Mouse (Mus musculus) spleen, adult 18-20 months (tissue): ENCODE results near the gene Otogl.

Experiments
- DNase-seq, 2 experiments: peaks; one replicate each; pipeline ENCODE4 v3.0.0; 2022; ENCODE audit warnings: mixed read lengths in 2 of 2

Otogl gene

DNA sequence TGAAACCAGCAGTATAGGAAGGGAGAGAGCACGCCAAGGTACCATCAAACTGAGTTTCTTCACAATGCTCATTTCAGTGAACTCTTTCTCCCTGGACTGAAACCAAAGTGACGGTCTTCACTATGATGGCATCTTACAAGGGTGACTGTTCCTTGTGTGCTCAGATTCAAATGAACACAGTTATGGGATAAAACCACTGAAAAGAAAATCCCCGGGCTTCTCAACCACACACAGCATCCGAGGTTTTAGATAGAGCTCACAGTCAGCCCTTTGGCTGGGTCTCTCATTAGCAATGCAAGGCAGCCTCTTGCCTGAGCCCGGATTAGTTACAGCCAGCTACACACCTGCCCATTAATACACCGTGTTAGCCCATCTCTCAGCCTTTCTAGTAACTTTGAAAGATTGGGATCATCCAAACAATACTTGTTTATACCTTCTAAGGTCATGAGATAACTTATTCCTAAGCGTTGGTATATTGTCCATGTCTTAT, at the start of gene Otogl:
Otogl (minus strand) TSS at position 51 of the 490 bp plus-strand sequence.
- no peak for DNase-seq

DNA sequence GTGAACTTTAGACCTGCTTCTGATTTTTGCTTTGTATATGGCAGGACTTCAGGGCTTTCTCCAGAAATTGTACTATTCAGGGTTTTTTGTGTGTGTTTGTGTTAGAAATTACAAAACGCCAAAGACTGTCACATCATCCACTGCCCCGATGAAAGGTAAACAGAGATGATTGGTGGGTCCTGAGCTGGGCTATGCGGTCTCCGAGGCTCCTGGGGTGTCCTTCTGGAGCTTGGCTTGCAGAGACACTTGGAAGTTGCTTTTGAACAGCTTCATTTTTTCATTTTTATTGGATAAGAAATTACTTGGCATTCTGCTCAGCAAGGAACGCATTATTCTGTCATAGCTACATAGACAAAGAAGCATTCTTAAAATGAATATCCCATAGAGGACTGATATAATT, 44.7 kb upstream of the Otogl start:
- no peak for DNase-seq

DNA sequence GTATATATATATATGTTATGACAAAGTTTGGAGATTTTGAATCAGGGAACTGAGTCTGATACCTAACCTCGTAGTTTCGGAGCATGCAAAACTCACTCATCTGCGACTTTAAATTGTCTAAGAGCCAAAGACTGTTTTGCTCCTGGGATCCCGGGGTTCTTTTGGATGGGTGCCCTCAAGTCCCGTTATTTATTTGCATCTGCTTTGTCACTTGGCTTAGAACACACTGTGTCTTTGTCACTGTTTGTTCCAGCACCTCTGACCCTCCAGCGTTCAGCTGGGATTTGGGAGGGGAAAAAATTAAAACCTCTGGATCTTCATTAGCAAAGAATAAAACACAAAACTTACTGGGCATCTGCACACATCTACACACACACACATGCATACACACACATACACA, 42.5 kb upstream of the Otogl start:
- DNase-seq, result no peak

DNA sequence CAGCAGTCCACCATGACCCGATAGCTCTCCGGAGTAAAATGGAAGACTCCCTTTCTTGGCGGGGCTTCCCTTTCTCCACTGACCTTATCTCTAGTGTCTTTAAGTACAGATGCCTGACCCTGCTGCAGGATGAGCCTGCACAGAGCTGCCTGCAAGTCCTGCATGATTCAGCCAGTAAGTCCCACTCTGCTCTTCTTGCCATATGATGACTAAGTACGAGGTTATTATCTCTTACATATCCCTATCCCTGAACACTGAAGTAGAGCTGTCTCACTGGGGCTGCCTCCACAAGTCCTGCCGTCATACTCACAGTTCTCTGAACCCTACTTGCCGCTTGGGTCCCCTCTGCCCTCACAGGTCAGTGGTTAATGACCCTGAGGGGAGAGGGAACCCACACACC, 39.7 kb upstream of the Otogl start:
- DNase-seq, result no peak

DNA sequence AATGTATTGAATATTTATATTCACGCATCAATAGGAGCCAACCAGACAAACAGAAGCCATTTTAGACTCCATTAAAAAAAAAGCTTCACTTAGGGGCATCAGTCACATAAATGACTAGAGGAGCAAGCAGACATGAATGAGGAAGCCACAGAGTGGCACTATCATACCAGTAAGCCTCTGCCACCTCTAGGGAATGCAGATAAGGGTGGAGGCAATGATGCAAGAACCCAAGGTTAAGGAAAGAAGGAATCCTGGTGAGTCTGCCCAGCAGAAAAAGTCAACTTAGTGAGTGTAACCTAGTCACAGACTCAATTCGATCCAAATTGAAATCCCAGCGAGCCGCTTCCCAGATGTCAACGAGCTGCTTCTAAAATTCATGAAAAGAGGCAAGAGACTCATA, 38.0 kb upstream of the Otogl start:
- no peak for DNase-seq

DNA sequence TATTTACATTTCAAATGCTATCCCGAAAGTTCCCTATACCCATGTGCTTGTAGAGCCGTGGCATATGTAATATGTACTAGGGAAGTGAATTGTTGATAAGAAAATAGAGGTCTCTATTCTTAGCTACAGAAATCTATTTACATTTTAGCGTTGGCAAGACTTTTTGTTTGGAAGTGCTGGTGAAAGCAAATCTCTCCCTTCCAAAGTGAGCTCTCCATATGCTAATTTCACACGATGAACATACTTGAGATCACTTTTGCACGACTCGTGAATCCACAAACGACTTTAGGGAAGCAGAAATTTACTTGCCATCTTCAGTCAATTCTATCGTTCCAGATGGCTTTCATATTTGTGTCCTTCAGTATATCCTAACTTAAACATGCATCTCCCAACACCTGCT, 36.7 kb upstream of the Otogl start:
- no peak for DNase-seq

DNA sequence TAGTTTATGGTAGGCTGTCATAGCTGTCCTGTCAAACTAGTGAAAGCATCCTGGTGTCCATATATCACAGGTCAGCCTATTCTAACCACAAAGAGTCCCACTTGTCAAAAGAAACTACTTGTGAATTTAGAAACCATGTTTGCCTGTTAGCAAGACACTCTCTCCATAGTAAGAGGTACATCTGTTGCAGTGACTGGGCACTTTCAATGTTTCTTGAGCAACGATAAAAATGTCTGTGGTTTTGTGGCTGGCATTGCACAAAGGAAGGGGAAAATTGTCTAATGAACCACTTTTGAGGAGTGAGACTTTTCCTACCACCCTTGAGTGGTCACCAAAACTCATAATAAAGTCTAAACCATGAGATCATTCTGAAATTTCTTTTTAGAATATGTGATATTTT, 36.1 kb upstream of the Otogl start:
- DNase-seq, result no peak

DNA sequence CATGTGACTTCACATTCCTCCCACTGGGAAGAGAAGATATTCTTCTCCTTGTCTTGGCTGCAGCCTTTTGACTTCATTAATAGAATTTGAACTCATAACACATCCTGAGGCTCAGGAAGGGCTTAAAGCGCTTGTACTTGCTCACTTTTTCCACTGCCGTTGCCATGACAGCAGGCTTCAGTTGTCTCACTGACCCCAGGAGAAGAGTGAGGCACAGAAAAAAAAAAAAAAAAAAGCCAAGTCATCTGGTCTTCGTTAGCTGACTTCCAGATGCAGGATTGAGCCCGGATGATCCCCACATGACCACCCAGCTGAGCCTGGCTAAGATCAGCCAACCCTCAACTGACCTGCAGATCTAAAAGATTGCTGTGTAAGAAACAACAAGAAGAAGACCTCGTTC, 34.4 kb upstream of the Otogl start:
- no peak for DNase-seq

DNA sequence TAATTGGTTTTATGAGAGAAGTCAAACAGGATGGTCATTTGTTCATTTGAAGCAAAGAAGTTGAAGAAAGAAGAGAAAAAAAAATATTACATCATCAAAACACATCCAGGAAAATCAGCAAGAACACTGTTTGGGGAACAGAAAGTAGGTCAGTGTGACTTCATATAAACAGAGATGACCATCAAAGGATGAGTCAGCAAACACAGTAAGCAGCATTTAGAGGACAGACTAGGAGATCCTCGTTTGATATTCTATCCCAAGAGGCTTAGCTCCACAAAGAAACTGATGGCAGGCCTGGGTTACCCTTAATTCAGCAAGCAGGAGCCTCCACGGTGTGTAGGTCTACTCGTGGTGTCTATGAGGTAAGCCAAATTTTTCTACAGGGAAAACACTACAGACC, 31.9 kb upstream of the Otogl start:
- no peak for DNase-seq

DNA sequence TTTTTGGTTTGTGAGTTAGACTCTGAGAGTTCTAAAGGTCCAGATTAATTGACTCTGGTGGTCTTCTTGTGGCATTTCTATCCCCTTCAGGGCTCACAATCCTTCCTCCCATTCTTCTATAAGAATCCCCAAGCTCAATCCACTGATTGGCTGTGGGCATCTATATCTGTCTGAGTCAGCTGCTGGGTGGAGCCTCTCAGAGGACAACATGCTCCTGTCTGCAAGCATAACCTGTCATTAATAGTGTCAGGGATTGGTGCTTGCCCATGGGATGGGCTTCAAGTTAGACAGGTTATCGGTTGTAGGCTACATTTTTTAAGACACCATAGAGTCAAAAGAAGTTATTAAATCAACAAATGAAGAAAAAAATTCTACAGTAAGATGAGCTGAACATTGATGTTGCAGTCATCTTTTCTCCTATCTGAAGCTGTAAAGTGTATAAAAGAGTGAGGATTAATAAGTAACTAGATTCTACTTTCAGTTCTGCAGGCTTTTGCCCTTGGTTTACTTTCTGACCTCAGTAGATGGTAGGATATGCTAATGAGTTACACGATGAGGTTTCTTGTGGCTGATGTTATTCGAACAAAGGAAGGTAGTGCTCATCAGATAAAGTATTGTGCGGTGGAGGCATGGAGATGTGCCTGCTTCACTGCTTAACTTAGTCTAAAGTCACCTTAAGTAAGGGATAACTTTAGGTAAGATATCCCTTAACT, 29.4 kb upstream of the Otogl start:
- no peak for DNase-seq

DNA sequence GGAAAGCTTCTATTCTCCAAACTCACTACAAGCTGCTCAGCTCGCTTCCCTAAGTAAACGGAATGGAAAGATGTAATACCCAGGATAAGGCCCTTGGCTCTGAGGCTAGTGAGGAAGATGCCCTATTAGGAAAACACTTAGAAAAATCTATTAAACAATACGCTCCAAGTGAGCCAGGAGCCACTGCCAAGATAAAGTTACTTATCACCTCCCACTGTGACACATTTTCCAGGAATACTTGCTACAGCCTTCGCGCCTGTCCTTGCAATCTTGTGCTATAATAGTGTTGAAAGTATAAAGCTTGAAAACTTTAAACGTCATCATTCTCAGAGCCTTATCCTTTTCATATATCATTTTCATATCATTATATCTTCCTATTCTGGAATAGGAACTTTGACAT, 28.4 kb upstream of the Otogl start:
- no peak for DNase-seq

DNA sequence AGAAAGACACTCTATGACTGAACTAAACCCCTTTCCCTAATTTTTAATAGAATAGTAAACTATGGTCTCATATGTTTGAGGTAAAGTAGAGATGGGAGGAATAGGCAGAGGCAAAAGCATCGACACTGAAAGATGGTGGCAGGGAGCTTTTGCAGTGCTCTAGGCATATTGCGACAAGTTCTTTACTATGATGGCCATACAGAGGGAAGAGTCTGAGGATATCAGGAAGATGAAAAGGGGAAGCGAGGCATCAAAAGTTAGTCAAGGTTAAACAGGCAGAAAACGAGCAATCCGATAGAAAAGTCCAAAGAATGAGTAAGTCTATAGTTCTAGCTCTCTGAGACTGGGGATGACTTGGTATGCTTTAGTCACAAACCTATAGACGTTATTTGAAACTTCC, 27.9 kb upstream of the Otogl start:
- no peak for DNase-seq

DNA sequence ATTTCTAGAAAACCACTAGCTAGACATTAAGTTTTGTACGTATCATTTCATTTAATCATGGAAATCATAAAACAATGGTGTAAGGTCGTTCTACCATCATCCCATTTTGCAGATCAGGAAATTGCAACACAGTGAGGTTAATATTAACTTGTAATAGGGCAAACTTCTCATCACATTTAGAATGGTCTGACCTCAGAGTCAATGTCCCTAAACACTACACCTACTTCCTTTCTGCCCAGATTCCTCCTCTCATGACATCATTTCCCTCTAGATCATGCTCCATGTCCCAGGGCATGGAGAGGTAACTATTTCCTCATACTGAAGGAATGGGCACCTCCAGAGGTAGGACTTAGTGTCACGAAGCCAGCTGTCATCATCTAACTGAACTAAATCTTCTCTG, 22.1 kb upstream of the Otogl start:
- no peak for DNase-seq

DNA sequence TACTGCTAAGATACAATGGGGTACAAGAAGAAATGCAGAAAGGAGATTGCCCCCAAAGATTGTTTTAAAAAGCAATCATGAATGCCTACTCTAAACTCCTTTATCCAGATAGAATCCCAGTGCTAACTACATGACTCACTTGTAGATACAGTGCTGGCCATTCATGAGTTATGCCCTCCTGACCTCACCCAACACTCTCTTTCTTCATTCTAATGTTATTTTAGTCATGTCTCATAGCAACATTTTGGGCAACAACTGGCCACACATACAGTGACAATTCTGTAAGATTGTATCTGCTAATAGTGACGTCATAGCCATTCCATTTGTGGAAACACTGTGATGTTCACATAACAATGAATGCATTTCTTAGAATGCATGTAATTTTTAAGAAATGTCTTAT, 21.6 kb upstream of the Otogl start:
- DNase-seq, result no peak

DNA sequence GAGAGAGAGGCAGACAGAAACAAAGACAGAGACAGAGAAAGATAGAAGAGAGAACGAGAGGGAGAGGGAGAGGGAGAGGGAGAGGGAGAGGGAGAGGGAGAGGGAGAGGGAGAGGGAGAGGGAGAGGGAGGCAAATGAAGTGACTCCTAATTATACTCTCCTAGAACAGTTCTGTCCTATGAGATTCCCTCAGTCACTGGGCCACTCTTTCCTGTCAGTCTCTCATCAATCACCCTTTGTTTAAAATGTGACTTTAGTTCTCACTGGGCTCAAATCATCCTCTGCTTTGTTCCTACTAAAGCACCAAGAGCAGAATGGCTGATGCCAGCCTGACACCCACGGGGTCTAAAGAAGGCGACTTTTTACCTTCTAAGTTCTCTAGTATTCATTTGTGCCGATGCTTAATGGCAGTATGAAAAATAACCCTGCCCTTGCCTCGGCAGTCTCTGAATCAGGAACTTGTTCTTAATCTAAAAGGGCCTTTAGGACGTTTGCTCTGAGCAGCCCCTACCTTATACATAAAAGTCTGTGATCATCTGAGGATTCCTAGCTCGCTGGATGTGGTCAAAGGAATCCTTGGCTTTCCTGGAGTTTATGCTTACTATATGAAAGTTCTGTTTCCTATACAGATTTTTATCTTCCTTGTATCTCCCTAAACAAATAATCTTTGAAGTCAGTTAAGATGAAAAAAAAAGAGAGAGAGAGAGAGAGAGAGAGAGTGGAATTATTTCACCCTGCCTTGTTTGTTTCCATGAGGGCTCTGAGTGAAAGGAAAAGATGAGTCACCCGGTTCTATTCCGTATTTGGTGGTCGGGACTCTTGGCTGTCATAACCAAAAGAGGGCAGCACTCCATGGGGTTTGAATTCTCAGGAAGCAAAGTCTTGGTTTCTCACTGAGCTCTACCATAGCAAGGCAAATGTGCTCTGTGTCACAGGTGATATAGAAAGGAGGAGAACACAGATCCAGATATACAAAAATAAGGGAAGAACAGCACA, 20.2 kb upstream of the Otogl start:
- DNase-seq, result peak in 1 of 2 experiments; percentile 10

DNA sequence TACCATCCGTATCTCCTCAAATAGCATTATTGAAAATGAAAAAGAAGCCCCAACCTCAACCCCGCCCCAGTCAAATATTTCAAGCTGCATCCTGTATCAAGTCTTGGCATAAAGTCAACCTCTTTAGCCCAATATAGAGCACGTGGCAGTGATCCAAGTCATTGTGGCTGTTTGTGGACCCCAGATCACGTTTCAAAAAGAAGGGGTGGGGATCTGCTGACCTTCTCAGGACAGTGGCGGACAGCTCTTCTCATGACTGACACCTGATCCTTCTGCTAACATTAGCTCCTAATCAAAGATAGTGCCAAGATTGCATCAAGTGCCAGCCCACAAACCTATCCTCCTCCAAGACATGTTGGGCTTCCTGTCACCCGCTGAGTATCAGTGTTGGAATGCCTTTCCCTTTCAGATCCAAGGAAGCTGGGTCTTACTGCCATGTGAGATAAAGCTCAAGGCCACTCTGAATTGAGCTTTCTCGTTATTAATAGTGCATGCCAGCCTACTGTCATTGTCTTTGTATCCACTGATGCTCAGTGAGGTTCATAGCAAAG, 18.6 kb upstream of the Otogl start:
- DNase-seq, result no peak

DNA sequence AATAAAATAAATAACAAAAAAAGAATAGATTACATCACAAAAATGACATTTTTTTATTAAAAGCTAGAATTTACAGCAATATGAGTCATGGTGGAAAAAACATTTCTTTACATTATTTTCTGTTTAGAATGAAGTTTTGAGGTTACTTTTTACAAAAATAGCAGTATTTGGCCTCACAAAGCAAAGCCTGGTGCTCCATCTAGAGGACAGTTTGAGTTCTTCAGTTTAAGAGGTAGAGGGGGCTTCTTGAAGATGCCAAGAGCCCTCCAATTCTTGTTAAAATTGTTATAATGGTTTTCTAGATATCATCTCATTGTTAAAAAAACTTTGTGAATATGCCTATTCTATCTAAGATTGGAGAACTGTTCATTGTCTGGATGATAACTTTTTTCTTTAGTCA, 13.4 kb upstream of the Otogl start:
- DNase-seq, result no peak

DNA sequence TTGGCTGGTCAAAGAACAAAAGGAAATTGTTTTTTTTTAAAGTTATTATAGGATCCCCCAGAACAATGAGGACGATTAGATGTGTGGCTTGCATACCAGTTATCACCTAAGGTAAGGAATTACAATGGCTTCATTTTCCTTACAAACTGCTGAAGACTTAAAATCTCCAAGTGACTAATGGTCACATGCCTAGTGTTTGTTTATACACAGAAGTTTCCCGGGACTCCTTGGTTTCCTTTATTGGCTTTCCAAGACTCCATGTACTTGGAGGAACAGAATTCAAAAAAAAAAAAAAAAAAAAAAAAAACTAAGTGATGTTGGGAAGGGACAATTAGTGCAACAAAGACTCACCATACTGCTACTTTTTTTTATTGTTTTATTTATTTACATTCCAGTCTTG, 11.9 kb upstream of the Otogl start:
- DNase-seq, result no peak

DNA sequence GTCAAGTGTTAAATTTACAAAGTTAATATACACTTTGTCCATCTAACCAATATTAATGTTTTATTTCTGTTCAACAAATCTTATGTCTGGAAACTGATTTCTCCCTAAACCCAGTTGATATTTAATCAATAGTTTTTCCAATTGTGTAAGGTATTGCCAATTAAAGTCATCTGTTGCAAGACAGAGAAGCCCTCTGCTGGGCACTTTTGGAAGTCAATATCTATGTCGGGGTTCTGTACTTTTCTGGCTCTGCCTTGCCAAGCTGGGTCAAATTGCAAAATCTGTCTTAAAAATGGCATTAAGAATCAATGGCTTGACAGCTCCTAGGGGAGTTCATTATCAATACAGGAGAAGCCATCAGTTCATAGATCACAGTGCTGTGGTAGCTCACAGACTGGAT, 10.8 kb upstream of the Otogl start:
- DNase-seq, result no peak

DNA sequence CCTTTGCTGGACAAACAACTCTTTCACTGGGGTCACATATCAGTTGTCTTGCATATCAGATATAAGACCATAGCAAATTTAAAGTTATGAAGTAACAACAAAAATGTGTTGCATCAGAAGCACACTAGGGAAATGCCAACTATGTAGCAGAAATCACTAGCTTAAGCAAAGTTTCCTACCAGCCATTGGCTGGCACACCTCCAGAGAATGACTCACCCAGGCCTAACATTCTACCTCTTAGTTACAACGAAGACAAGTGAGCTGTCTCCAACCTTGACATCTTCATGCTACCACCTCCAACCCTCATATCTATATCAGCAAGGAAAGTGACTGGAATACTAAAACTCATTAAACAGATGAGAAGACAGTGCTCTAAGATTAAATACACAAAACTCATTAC, 9.6 kb upstream of the Otogl start:
- DNase-seq, result no peak

DNA sequence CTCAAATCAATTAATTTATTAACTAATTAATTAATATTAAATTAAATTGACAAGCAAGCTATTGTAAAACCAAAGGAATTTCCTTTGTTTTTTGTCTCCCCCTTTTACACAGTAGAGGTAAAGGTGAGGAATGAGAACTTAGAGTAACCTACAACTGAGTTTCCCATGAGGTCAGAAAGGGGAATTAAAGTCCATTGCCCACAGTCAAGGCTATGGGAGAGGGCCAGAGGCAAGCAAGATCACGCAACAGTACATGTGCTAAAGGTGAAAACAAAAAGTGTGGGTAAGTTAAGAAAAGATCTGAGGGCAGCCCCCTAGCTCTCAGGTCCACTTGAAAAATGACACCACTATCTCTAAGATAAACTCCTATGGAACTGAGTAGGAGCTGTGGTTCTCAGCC, 9.2 kb upstream of the Otogl start:
- DNase-seq, result no peak

DNA sequence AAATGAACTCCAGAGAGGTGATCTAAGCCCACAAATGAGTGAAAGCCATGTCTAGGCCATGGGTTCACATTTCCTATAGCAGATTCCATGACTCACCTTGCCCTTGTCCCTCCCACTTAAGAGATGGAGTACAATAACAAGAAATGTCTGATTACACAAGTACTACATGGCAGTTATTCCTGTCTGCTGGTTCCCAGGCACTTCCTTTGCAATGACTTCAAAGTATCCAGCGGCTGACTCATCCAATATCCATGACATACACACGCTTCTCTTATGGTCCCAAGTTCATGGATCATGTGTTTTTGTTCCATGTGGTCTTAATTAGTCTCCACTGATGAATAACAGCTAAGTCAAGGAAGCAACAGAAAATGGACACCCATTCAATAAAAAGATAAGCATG, 1.1 kb upstream of the Otogl start:
- no peak for DNase-seq

DNA sequence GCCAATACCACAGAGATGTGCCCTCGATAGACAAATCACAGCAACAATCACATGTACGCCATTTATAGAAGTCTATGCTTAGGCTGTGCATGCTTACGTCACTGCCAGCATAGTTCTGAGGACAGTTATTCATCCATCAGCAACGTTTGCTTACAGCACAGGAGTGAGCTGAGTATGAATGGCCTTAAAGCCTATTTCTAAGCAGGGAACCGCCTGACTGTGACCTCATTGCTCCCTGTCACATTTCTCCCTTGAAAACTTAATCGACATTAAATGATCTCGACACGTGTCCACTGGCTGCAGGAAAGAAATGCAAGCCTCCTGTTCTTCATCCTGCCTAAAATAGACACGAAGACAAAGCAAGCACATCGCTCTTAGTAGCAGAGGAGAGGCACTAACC, 5.5 kb downstream of the Otogl start:
- DNase-seq, result no peak
